Mouse (Mus musculus): ENCODE data around the gene Eno2. TPM values are rescaled to one million over a fixed set of nuclear protein-coding genes. Genes with fewer than 3 reads are reported as not detected.

The Eno2 gene
- total RNA-seq, 1 experiment from 2014 or later: not detected

GRCm38 (mm10) chr6:124770511-124770910 is 1.0 kb upstream of the Eno2 start:
- no peak for ATAC-seq (replicated peaks; ENCODE audit: insufficient number of reproducible peaks, low FRiP score, low TSS enrichment, poor library complexity, severe bottlenecking)

GRCm38 (mm10) chr6:124770013-124770412 is 540 bp upstream of the Eno2 start:
- no peak for ATAC-seq (replicated peaks; ENCODE audit: insufficient number of reproducible peaks, low FRiP score, low TSS enrichment, poor library complexity, severe bottlenecking)

GRCm38 (mm10) chr6:124768704-124769044 is 799 bp downstream of the Eno2 start:
- no peak for ATAC-seq (replicated peaks; ENCODE audit: insufficient number of reproducible peaks, low FRiP score, low TSS enrichment, poor library complexity, severe bottlenecking)

GRCm38 (mm10) chr6:124767920-124768703 is 1.4 kb downstream of the Eno2 start:
- ATAC-seq (replicated peaks; ENCODE audit: insufficient number of reproducible peaks, low FRiP score, low TSS enrichment, poor library complexity, severe bottlenecking): no peak; the same call in 1 of the 2 replicates

- ATAC-seq (replicated peaks; ENCODE audit: insufficient number of reproducible peaks, low FRiP score, low TSS enrichment, poor library complexity, severe bottlenecking): no peak
Observed at GRCm38 (mm10) chr6:124767536-124767919, 1.9 kb downstream of the Eno2 start.

GRCm38 (mm10) chr6:124765951-124766350 is 3.5 kb downstream of the Eno2 start:
- ATAC-seq (replicated peaks; ENCODE audit: insufficient number of reproducible peaks, low FRiP score, low TSS enrichment, poor library complexity, severe bottlenecking): no peak

- peak; percentile 84 for ATAC-seq (replicated peaks; ENCODE audit: insufficient number of reproducible peaks, low FRiP score, low TSS enrichment, poor library complexity, severe bottlenecking)
Observed at GRCm38 (mm10) chr6:124759259-124759658, 10.2 kb downstream of the Eno2 start.

GRCm38 (mm10) chr6:124758849-124759232 is 10.6 kb downstream of the Eno2 start:
- no peak for ATAC-seq (replicated peaks; ENCODE audit: insufficient number of reproducible peaks, low FRiP score, low TSS enrichment, poor library complexity, severe bottlenecking)

GRCm38 (mm10) chr6:124757909-124758848 is 11.3 kb downstream of the Eno2 start:
- no peak for ATAC-seq (replicated peaks; ENCODE audit: insufficient number of reproducible peaks, low FRiP score, low TSS enrichment, poor library complexity, severe bottlenecking)

GRCm38 (mm10) chr6:124757351-124757880 is 12.1 kb downstream of the Eno2 start:
- no peak for ATAC-seq (replicated peaks; ENCODE audit: insufficient number of reproducible peaks, low FRiP score, low TSS enrichment, poor library complexity, severe bottlenecking)

GRCm38 (mm10) chr6:124756652-124757350 is 12.7 kb downstream of the Eno2 start:
- no peak for ATAC-seq (replicated peaks; ENCODE audit: insufficient number of reproducible peaks, low FRiP score, low TSS enrichment, poor library complexity, severe bottlenecking)

GRCm38 (mm10) chr6:124755831-124756595 is 13.5 kb downstream of the Eno2 start, which contains the start of the genes Gm45234 and Atn1:
Gm45234 (minus strand) TSS chr6:124756021.
Atn1 (minus strand) TSS chr6:124756524.
- ATAC-seq (replicated peaks; ENCODE audit: insufficient number of reproducible peaks, low FRiP score, low TSS enrichment, poor library complexity, severe bottlenecking): 0 out of 2 replicates have a peak, but pooled peaks have one; percentile 14

- no peak for ATAC-seq (replicated peaks; ENCODE audit: insufficient number of reproducible peaks, low FRiP score, low TSS enrichment, poor library complexity, severe bottlenecking)
Observed at GRCm38 (mm10) chr6:124755306-124755705, 14.2 kb downstream of the Eno2 start.

- no peak for ATAC-seq (replicated peaks; ENCODE audit: insufficient number of reproducible peaks, low FRiP score, low TSS enrichment, poor library complexity, severe bottlenecking)
Observed at GRCm38 (mm10) chr6:124753861-124754260, 15.6 kb downstream of the Eno2 start.

GRCm38 (mm10) chr6:124750405-124750804 is 19.1 kb downstream of the Eno2 start:
- no peak for ATAC-seq (replicated peaks; ENCODE audit: insufficient number of reproducible peaks, low FRiP score, low TSS enrichment, poor library complexity, severe bottlenecking)

GRCm38 (mm10) chr6:124746654-124747632 is 22.5 kb downstream of the Eno2 start:
- no peak for ATAC-seq (replicated peaks; ENCODE audit: insufficient number of reproducible peaks, low FRiP score, low TSS enrichment, poor library complexity, severe bottlenecking)

- no peak for ATAC-seq (replicated peaks; ENCODE audit: insufficient number of reproducible peaks, low FRiP score, low TSS enrichment, poor library complexity, severe bottlenecking)
Observed at GRCm38 (mm10) chr6:124746296-124746605, 23.2 kb downstream of the Eno2 start.
